ENCODE assay signal across 9 mouse cellular contexts in the genomic region with DNA sequence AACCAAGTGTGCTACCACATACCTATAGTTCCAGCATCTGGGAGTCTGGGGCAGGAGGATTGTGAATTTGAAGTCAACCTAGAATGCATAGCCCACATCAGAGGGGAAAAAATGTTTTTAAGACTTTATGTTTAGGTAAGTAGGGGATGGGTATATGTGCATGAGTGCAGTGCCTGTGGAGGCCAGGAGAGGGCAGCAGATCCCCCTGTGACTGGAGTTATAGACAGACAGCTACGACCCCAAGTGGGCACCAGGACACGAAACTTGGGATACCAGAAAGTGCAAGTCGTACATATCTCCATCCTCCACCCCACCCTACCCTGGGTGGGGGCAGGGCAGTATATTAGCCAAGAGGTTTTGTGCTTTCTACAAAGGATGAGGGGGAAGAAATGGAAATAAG. TPM values are rescaled to one million over a fixed set of nuclear protein-coding genes. Genes with fewer than 3 reads are reported as not detected.
A peak's percentile ranks its signal among the peaks of the same experiment; 100 is the strongest.
DNase-seq lines count a peak whose midpoint lies in the region; ATAC-seq and TF ChIP-seq lines count a peak whose summit lies in the region.
"Had no signal": no experiment of that assay in that cellular context is flagged by ENCODE, and none has a peak within 500 bp of the region (broad histone marks: within the 10 kb centered on the region; RNA-seq: fewer than 3 reads in every experiment).

No protein-coding gene starts in this region.

- CTCF ChIA-PET in Patski (lab: Charles Lee), result interaction anchor here (1.1 kb wide), 1 partner anchor 25 kb away, joined by 3 read pairs; no protein-coding TSS in a partner anchor

- peak; percentile 67 for DNase-seq in hindbrain, embryonic 11.5 days (ENCODE audit: low spot score)
- DNase-seq in B cell, adult 2 months, result peak; percentile 70 to 72
- no peak for DNase-seq in Patski (ENCODE audit: low read depth, low spot score)
- peak; percentile 74 for DNase-seq in induced T-regulatory cell, adult 2 months (ENCODE audit: low read depth)
- peak; percentile 42 to 50 for DNase-seq in thymus, postnatal 36 days
- no peak for DNase-seq in layer of hippocampus, postnatal 14 days (ENCODE audit: low spot score in 2 of 2)
- DNase-seq in heart, adult 11 months, result no peak

- H3K9ac ChIP-seq in hindbrain, embryonic 11.5 days (ENCODE audit: low read depth, low read length), result no peak overlapping the region
- H3K9ac ChIP-seq in hindbrain, embryonic 13.5 days, result no peak overlapping the region

- H3K27ac ChIP-seq in hindbrain, embryonic 11.5 days (ENCODE audit: low read depth, low read length), result no peak overlapping the region
- no peak overlapping the region for H3K27ac ChIP-seq in hindbrain, embryonic 13.5 days

- no peaks in the 10 kb centered on the region for H3K27me3 ChIP-seq in hindbrain, embryonic 11.5 days (ENCODE audit: control insufficient read depth, insufficient read depth, low read length)
- H3K27me3 ChIP-seq in hindbrain, embryonic 13.5 days, result no peaks in the 10 kb centered on the region
- no peaks in the 10 kb centered on the region for H3K27me3 ChIP-seq in Patski

- H3K36me3 ChIP-seq in hindbrain, embryonic 11.5 days (ENCODE audit: control insufficient read depth, insufficient read depth, low read length), result peaks cover 46% of the 10 kb centered on the region
- H3K36me3 ChIP-seq in hindbrain, embryonic 13.5 days, result peaks cover 75% of the 10 kb centered on the region

- WGBS in hindbrain, embryonic 11.5 days, result 80% methylated on average over 3 of the region's 3 CpGs
- 77% methylated on average over 3 of the region's 3 CpGs for WGBS in hindbrain, embryonic 13.5 days

- no peak overlapping the region for H3K4me3 ChIP-seq in hindbrain, embryonic 11.5 days (ENCODE audit: low read depth, low read length)
- no peak overlapping the region for H3K4me3 ChIP-seq in hindbrain, embryonic 13.5 days

- POLR2A ChIA-PET in Patski (lab: Charles Lee), result no interaction called here

- no peaks in the 10 kb centered on the region for H3K4me1 ChIP-seq in hindbrain, embryonic 11.5 days (replicated peaks; ENCODE audit: control insufficient read depth, insufficient read depth, low read length)
- H3K4me1 ChIP-seq in hindbrain, embryonic 13.5 days (replicated peaks), result peaks cover 4% of the 10 kb centered on the region

- peak; percentile 78 for TF ChIP-seq CTCF in Patski (IDR thresholded peaks at IDR 0.05)

- no peak overlapping the region for H3K4me2 ChIP-seq in hindbrain, embryonic 11.5 days (replicated peaks; ENCODE audit: low read depth, low read length)
- no peak overlapping the region for H3K4me2 ChIP-seq in hindbrain, embryonic 13.5 days

- in situ Hi-C loops in Patski (cut with MboI; ENCODE audit: low pct_unique_long_range_greater_than_20kb), result loop anchor here (25.0 kb wide), 1 partner anchor 302 kb away; a partner anchor contains a TSS

- no peak for ATAC-seq in hindbrain, embryonic 11.5 days (ENCODE audit: low FRiP score)
- no peak for ATAC-seq in hindbrain, embryonic 13.5 days (ENCODE audit: low FRiP score)
- peak; percentile 12 for ATAC-seq in Patski

- H3K9me3 ChIP-seq in hindbrain, embryonic 11.5 days (ENCODE audit: control insufficient read depth, low read length), result no peaks in the 10 kb centered on the region
- H3K9me3 ChIP-seq in hindbrain, embryonic 13.5 days, result no peaks in the 10 kb centered on the region

RNA-seq across cellular contexts. Expression of a gene that starts 4.0 kb away (rescaled TPM):
- 3.4 and 3.7 TPM in 2 replicates for polyA plus RNA-seq in hindbrain, embryonic 11.5 days (2014; fragmentation: Nextera tagmentation; extraction: Ambion mirVana)
- 10.8 and 11.3 TPM in 2 replicates for polyA plus RNA-seq in hindbrain, embryonic 13.5 days (2015; fragmentation: Nextera tagmentation; extraction: Ambion mirVana)
- polyA plus RNA-seq in Patski (2021), result not detected
- 10 to 100 TPM in 1 of 2 experiments, 1 to 10 TPM in 1; 5.6 to 15.8 TPM for total RNA-seq in layer of hippocampus, postnatal 14 days (2021)

RNA-seq across cellular contexts. Expression of a gene that starts 4.1 kb away (rescaled TPM):
- polyA plus RNA-seq in hindbrain, embryonic 11.5 days (2014; fragmentation: Nextera tagmentation; extraction: Ambion mirVana), result 0.39 TPM in 1 of 2 replicates, not detected in the other
- 1.2 TPM in 1 of 2 replicates, not detected in the other for polyA plus RNA-seq in hindbrain, embryonic 13.5 days (2015; fragmentation: Nextera tagmentation; extraction: Ambion mirVana)
- not detected for polyA plus RNA-seq in Patski (2021)
- total RNA-seq in layer of hippocampus, postnatal 14 days (2021), result not detected
- polyA plus RNA-seq: embryonic facial prominence, embryonic 14.5 days had no signal

RNA-seq across cellular contexts. Expression of a gene that starts 6.3 kb away (rescaled TPM):
- polyA plus RNA-seq in hindbrain, embryonic 11.5 days (2014; fragmentation: Nextera tagmentation; extraction: Ambion mirVana), result 68.9 and 75.4 TPM in 2 replicates
- 119 and 123 TPM in 2 replicates for polyA plus RNA-seq in hindbrain, embryonic 13.5 days (2015; fragmentation: Nextera tagmentation; extraction: Ambion mirVana)
- 56.9 TPM for polyA plus RNA-seq in Patski (2021)
- total RNA-seq in layer of hippocampus, postnatal 14 days (2021), result 10 to 100 TPM; 85.1 to 87.0 TPM

RNA-seq across cellular contexts. Expression of a gene that starts 10.6 kb away (rescaled TPM):
- 3.4 and 4.1 TPM in 2 replicates for polyA plus RNA-seq in hindbrain, embryonic 11.5 days (2014; fragmentation: Nextera tagmentation; extraction: Ambion mirVana)
- 3.5 and 4.5 TPM in 2 replicates for polyA plus RNA-seq in hindbrain, embryonic 13.5 days (2015; fragmentation: Nextera tagmentation; extraction: Ambion mirVana)
- polyA plus RNA-seq in Patski (2021), result 13.2 TPM
- total RNA-seq in layer of hippocampus, postnatal 14 days (2021), result 10 to 100 TPM; 23.7 to 24.3 TPM

RNA-seq across cellular contexts. Expression of a gene that starts 11.1 kb away (rescaled TPM):
- 333 and 349 TPM in 2 replicates for polyA plus RNA-seq in hindbrain, embryonic 11.5 days (2014; fragmentation: Nextera tagmentation; extraction: Ambion mirVana)
- polyA plus RNA-seq in hindbrain, embryonic 13.5 days (2015; fragmentation: Nextera tagmentation; extraction: Ambion mirVana), result 208 and 211 TPM in 2 replicates
- polyA plus RNA-seq in Patski (2021), result 89.3 TPM
- 10 to 100 TPM; 83.8 to 84.1 TPM for total RNA-seq in layer of hippocampus, postnatal 14 days (2021)

Comparison
In these comparisons a context has a peak if more than half of its experiments do, and no peak if none do; other contexts are left out.
1. DNase-seq: peak in hindbrain, embryonic 11.5 days (single experiment), B cell, adult 2 months (2 of 2), induced T-regulatory cell, adult 2 months (single experiment) and thymus, postnatal 36 days (2 of 2); none in Patski (single experiment), layer of hippocampus, postnatal 14 days (0 of 2) and heart, adult 11 months (single experiment).